Mouse (Mus musculus) olfactory bulb, adult 2 months (tissue): Measurements from ENCODE around the gene Minar1.

Experiments used
- CTCF ChIP-seq: fragments of 200-500 bp; IDR thresholded peaks from 2 replicates; pipeline ENCODE4 v1.5.1; 2012; ENCODE audit warnings: low read depth, mild to moderate bottlenecking, low read length, moderate library complexity; ENCODE audit not compliant: insufficient read depth
- POLR2A ChIP-seq: fragments of 200-500 bp; IDR thresholded peaks from 2 replicates; pipeline ENCODE4 v1.6.1; 2012; ENCODE audit warnings: mild to moderate bottlenecking, low read depth, low read length, moderate library complexity; ENCODE audit not compliant: insufficient read depth

- TF ChIP-seq POLR2A = no peak
- TF ChIP-seq CTCF = no peak
These were observed 70.3 kb downstream of the Minar1 start for GRCm38 (mm10) chr9:89552663-89553062.
